ENCODE assay signal across 12 mouse cellular contexts in genomic region chr4:70499285-70499684, GRCm38 (mm10). TPM values are rescaled to one million over a fixed set of nuclear protein-coding genes. Genes with fewer than 3 reads are reported as not detected.
DNase-seq lines count a peak whose midpoint lies in the region; ATAC-seq and TF ChIP-seq lines count a peak whose summit lies in the region.
"Had no signal": no experiment of that assay in that cellular context is flagged by ENCODE, and none has a peak within 500 bp of the region (broad histone marks: within the 10 kb centered on the region; RNA-seq: fewer than 3 reads in every experiment).

No protein-coding gene starts in this region.

- no peaks in the 10 kb centered on the region for H3K9me3 ChIP-seq in forebrain, embryonic 15.5 days
- no peaks in the 10 kb centered on the region for H3K9me3 ChIP-seq in forebrain, embryonic 10.5 days
- H3K9me3 ChIP-seq in ES-E14 (ENCODE audit: control insufficient read depth, insufficient read depth, low read depth, low read length), result no peaks in the 10 kb centered on the region
- no peaks in the 10 kb centered on the region for H3K9me3 ChIP-seq in embryonic facial prominence, embryonic 10.5 days
- H3K9me3 ChIP-seq: liver, embryonic 12.5 days had no signal

- no peaks in the 10 kb centered on the region for H3K27me3 ChIP-seq in forebrain, embryonic 15.5 days
- no peaks in the 10 kb centered on the region for H3K27me3 ChIP-seq in forebrain, embryonic 10.5 days (ENCODE audit: poor library complexity, severe bottlenecking)
- no peaks in the 10 kb centered on the region for H3K27me3 ChIP-seq in embryonic facial prominence, embryonic 10.5 days (replicated peaks; ENCODE audit: low read depth, poor library complexity, severe bottlenecking)
- H3K27me3 ChIP-seq: liver, embryonic 12.5 days had no signal

- no peak overlapping the region for H3K9ac ChIP-seq in forebrain, embryonic 15.5 days (replicated peaks)
- no peak overlapping the region for H3K9ac ChIP-seq in ES-E14 (ENCODE audit: insufficient read depth, low read depth, low read length, poor library complexity, severe bottlenecking)
- H3K9ac ChIP-seq: hindbrain, embryonic 14.5 days; liver, embryonic 12.5 days had no signal

- in situ Hi-C loops in ES-E14 (cut with MboI; ENCODE audit: low sequenced_read_pairs in 2 of 2, unreplicated experiment in 2 of 2), result no loop called here

- H3K4me3 ChIP-seq in forebrain, embryonic 15.5 days, result no peak overlapping the region
- no peak overlapping the region for H3K4me3 ChIP-seq in forebrain, embryonic 10.5 days
- no peak overlapping the region for H3K4me3 ChIP-seq in ES-E14 (ENCODE audit: insufficient read depth in 1 of 2, low read depth in 1 of 2, low read length in 2 of 2, poor library complexity in 1 of 2, severe bottlenecking in 1 of 2)
- no peak overlapping the region for H3K4me3 ChIP-seq in embryonic facial prominence, embryonic 10.5 days
- H3K4me3 ChIP-seq: liver, embryonic 12.5 days had no signal

- no peak overlapping the region for H3K4me2 ChIP-seq in forebrain, embryonic 15.5 days (replicated peaks)
- H3K4me2 ChIP-seq: hindbrain, embryonic 14.5 days; liver, embryonic 12.5 days had no signal

- intact Hi-C loops in left cerebral cortex, postnatal 10 days (cut with DNase I), result no loop called here

- H3K36me3 ChIP-seq in forebrain, embryonic 15.5 days, result no peaks in the 10 kb centered on the region
- no peaks in the 10 kb centered on the region for H3K36me3 ChIP-seq in forebrain, embryonic 10.5 days (replicated peaks)
- H3K36me3 ChIP-seq in ES-E14 (ENCODE audit: control insufficient read depth, insufficient read depth, low read length, poor library complexity, severe bottlenecking), result no peaks in the 10 kb centered on the region
- no peaks in the 10 kb centered on the region for H3K36me3 ChIP-seq in embryonic facial prominence, embryonic 10.5 days (replicated peaks)
- H3K36me3 ChIP-seq: liver, embryonic 12.5 days had no signal

- DNase-seq in forebrain, embryonic 10.5 days (ENCODE audit: extremely low spot score, low spot score), result no peak
- no peak for DNase-seq in ES-E14 (ENCODE audit: low read depth, low spot score)
- peak; percentile 16 to 42 for DNase-seq in cerebellum, postnatal 25 days
- peak; percentile 18 to 50 for DNase-seq in left cerebral cortex, postnatal 10 days (ENCODE audit: extremely low spot score in 1 of 2, low spot score in 2 of 2)
- DNase-seq in adrenal gland, postnatal 25 days, result no peak
- DNase-seq in spleen, postnatal 4 days (ENCODE audit: low spot score in 2 of 2), result no peak
- DNase-seq in embryonic facial prominence, embryonic 10.5 days (ENCODE audit: low spot score), result no peak
- DNase-seq: adrenal gland, adult 8-10 months; kidney, postnatal 25 days had no signal

- no peak for ATAC-seq in forebrain, embryonic 15.5 days (replicated peaks)
- ATAC-seq: liver, embryonic 12.5 days had no signal

- peaks cover 8% of the 10 kb centered on the region for H3K4me1 ChIP-seq in forebrain, embryonic 15.5 days
- H3K4me1 ChIP-seq in forebrain, embryonic 10.5 days, result no peaks in the 10 kb centered on the region
- no peaks in the 10 kb centered on the region for H3K4me1 ChIP-seq in ES-E14 (ENCODE audit: control insufficient read depth in 2 of 2, insufficient read depth in 2 of 2, low read length in 2 of 2, poor library complexity in 1 of 2)
- H3K4me1 ChIP-seq in embryonic facial prominence, embryonic 10.5 days, result no peaks in the 10 kb centered on the region
- H3K4me1 ChIP-seq: liver, embryonic 12.5 days had no signal

- 0 out of 2 replicates have a peak overlapping the region, but pooled peaks have one; percentile 0 for H3K27ac ChIP-seq in forebrain, embryonic 15.5 days (replicated peaks)
- H3K27ac ChIP-seq in forebrain, embryonic 10.5 days, result no peak overlapping the region
- no peak overlapping the region for H3K27ac ChIP-seq in ES-E14 (ENCODE audit: insufficient read depth, low read depth, low read length, poor library complexity, severe bottlenecking)
- H3K27ac ChIP-seq in embryonic facial prominence, embryonic 10.5 days (replicated peaks), result no peak overlapping the region
- H3K27ac ChIP-seq: hindbrain, embryonic 14.5 days; liver, embryonic 12.5 days had no signal

- 65% methylated on average over 3 of the region's 3 CpGs for WGBS in forebrain, embryonic 15.5 days
- 96% methylated on average over 3 of the region's 3 CpGs for WGBS in forebrain, embryonic 10.5 days
- 92% methylated on average over 3 of the region's 3 CpGs for WGBS in embryonic facial prominence, embryonic 10.5 days

TF ChIP-seq in ES-E14, 5 proteins besides CTCF, POLR2A, EP300 and RAD21:
- no peak for TF ChIP-seq ZNF384 (IDR thresholded peaks at IDR 0.05; ENCODE audit: low read depth, low read length)
- no peak for TF ChIP-seq HCFC1 (IDR thresholded peaks at IDR 0.05; ENCODE audit: borderline replicate concordance, insufficient read depth, low read length)
- peak; percentile 52; the same call in 1 of the 2 replicates for TF ChIP-seq MAFK (IDR thresholded peaks at IDR 0.05; ENCODE audit: insufficient read depth, low read depth, low read length)
- TF ChIP-seq ZC3H11A (IDR thresholded peaks at IDR 0.05; ENCODE audit: borderline replicate concordance, low read depth, low read length), result no peak
- TF ChIP-seq CHD2 (IDR thresholded peaks at IDR 0.05; ENCODE audit: low read depth, low read length), result no peak
TF ChIP-seq in ES-E14: peak in this region for 1.

RNA-seq across cellular contexts. Expression of gene Megf9, which starts 35.5 kb away (rescaled TPM):
- polyA plus RNA-seq in forebrain, embryonic 15.5 days (2015; fragmentation: Nextera tagmentation; extraction: Ambion mirVana), result 34.3 and 34.8 TPM in 2 replicates
- 14.2 and 14.5 TPM in 2 replicates for polyA plus RNA-seq in forebrain, embryonic 10.5 days (2016; fragmentation: Nextera tagmentation; extraction: Ambion mirVana)
- 1.7 and 2.2 TPM in 2 replicates for total RNA-seq in ES-E14 (2012; rRNA removed)
- 10 to 100 TPM; 75.2 to 81.0 TPM for total RNA-seq in left cerebral cortex, postnatal 10 days (2021)
- 25.4 and 43.8 TPM in 2 replicates for total RNA-seq in adrenal gland, postnatal 25 days (2021)
- polyA plus RNA-seq in embryonic facial prominence, embryonic 10.5 days (2016; fragmentation: Nextera tagmentation; extraction: Ambion mirVana), result 12.6 and 12.7 TPM in 2 replicates

Comparison
In these comparisons a context has a peak if more than half of its experiments do, and no peak if none do; other contexts are left out.
1. DNase-seq: peak in cerebellum, postnatal 25 days (2 of 2) and left cerebral cortex, postnatal 10 days (2 of 2); none in forebrain, embryonic 10.5 days (single experiment), ES-E14 (single experiment), adrenal gland, postnatal 25 days (single experiment), spleen, postnatal 4 days (0 of 2) and embryonic facial prominence, embryonic 10.5 days (single experiment).